Mouse (Mus musculus) kidney, adult 11 months (tissue): ENCODE measurements around the gene Smap1.

Source experiments
- DNase-seq: peaks from one replicate; pipeline ENCODE4 v3.0.0; 2022

The Smap1 gene

GRCm38 (mm10) chr1:23826887-23827758 is 95.0 kb downstream of the Smap1 start:
- peak; percentile 11 for DNase-seq

GRCm38 (mm10) chr1:23821615-23822014 is 100.5 kb downstream of the Smap1 start:
- DNase-seq: no peak

- peak; percentile 62 for DNase-seq
Observed at GRCm38 (mm10) chr1:23798306-23798705, 123.8 kb downstream of the Smap1 start.
